Mouse (Mus musculus): Measurements from ENCODE around the gene Slc36a1.

DNA sequence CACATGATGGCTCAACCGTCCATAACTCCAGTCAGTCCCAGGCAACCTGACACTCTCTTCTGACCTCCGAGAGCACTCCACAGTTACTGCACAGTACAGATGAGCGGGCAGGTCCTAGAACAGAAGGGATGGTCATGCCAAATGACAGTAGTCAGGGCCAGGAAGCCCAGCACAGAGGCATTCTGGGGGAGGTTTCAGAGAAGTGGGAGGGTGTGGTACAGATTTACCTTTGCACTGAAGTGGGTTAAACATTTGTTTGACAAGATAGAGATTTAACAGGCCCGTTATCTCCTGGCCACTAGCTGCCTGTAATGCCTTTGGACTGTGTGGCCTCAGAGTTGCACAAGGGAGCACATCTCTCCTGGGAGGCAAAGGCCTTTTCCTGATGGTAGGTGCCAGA lies 13.3 kb downstream of the Slc36a1 start:
- TF ChIP-seq POLR2A (IDR thresholded peaks at IDR 0.05; ENCODE audit: borderline replicate concordance, extremely low read depth, insufficient read depth, insufficient read length, poor library complexity, severe bottlenecking): no peak
- TF ChIP-seq CTCF (IDR thresholded peaks at IDR 0.05; ENCODE audit: borderline replicate concordance, extremely low read depth, insufficient read depth, insufficient read length): no peak

All from brain, embryonic 14.5 days (tissue).